Mouse (Mus musculus): ENCODE data around the gene Tigd4. TPM values are rescaled to one million over a fixed set of nuclear protein-coding genes. Genes with fewer than 3 reads are reported as not detected.
A peak's percentile ranks its signal among the peaks of the same experiment; 100 is the strongest.

Tigd4 gene
- polyA plus RNA-seq, 1 experiment: not detected

DNA sequence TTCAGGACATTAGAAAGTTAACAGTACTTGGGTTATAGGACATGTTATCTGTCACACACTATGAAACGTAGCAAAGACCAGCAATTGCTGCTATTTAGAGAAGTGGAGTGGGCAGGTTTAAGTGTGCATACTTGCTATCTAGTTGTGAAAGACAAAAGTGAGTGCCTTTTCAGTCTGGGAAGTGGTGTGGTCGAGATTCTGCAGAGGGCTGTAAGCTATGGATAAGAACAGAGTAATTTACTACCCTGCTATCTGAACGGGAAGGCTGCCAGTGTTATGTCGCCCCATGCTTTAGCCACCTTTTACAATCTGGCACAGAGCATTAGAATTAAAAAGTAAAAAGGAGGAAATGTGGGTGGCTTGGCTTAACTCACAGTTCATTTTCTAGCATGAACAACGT, 6.6 kb upstream of the Tigd4 start:
- Histone ChIP-seq H3K27me3 (ENCODE audit: control insufficient read depth, insufficient read depth, low read length) (no peaks in the 10 kb centered on the region), H3K4me1 (ENCODE audit: control insufficient read depth, insufficient read depth, insufficient read length) (no peaks in the 10 kb centered on the region; the same call in 1 of the 2 replicates), H3K36me3 (ENCODE audit: control insufficient read depth, insufficient read depth, low read length) (no peaks in the 10 kb centered on the region), H3K4me3 (ENCODE audit: extremely low read depth, insufficient read depth, insufficient read length) (no peak overlapping the region), H3K27ac (ENCODE audit: insufficient read depth, low read length) (no peak overlapping the region)
- 34% methylated on average over 5 of the region's 5 CpGs for WGBS
- TF ChIP-seq POLR2A (IDR thresholded peaks at IDR 0.05; ENCODE audit: low read depth, low read length): no peak
- no peak for TF ChIP-seq CTCF (IDR thresholded peaks at IDR 0.05; ENCODE audit: extremely low read depth, insufficient read depth, insufficient read length, insufficient replicate concordance)
- DNase-seq (ENCODE audit: low read depth in 1 of 2, low spot score in 2 of 2): no peak

DNA sequence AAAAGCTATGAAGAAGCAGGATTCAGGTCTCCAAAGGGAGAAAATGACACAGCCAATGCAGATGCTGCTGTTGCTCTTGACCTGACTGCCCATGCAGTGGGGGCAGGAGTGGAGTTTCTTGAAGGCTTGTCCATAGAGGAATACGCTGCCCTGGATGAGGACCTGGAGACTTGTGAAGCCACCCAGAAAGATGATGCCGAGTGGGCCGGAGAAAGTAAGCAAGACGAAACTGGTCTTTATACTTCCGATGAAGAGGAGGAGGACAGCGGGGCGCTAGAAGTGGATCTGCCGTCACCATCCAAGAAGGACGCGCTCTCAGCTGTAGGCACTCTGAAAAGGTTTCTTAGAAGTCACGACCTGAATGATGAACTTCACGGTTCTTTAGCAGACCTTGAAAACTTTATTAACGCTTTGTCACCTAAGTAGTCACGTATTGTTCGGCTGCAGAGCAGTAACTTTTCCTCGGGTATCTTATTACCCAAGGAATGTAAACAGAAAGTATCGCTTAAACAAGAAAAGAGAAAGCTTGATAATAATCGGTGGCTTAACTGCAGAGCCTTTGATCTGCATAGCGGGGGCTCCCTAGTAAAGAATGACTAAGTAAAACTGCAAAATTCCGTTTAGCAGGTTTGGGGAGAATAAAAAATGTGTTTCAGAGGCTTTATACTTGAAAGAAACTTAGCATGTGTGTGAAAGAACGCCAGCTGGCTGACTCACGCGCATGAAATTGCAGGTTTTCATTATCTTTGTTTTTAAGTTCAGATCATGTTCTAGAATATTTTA, 1.7 kb downstream of the Tigd4 start:
- TF ChIP-seq CTCF (IDR thresholded peaks at IDR 0.05; ENCODE audit: extremely low read depth, insufficient read depth, insufficient read length, insufficient replicate concordance) (no peak), POLR2A (IDR thresholded peaks at IDR 0.05; ENCODE audit: low read depth, low read length) (no peak)
- Histone ChIP-seq H3K36me3 (ENCODE audit: control insufficient read depth, insufficient read depth, low read length) (no peaks in the 10 kb centered on the region), H3K27ac (ENCODE audit: insufficient read depth, low read length) (no peak overlapping the region), H3K4me1 (ENCODE audit: control insufficient read depth, insufficient read depth, insufficient read length) (peaks cover 2% of the 10 kb centered on the region; the same call in 1 of the 2 replicates), H3K27me3 (ENCODE audit: control insufficient read depth, insufficient read depth, low read length) (peaks cover 5% of the 10 kb centered on the region; the same call in 1 of the 2 replicates), H3K4me3 (ENCODE audit: extremely low read depth, insufficient read depth, insufficient read length) (peak overlapping the region; percentile 46)
- 9% methylated on average over 23 of the region's 23 CpGs for WGBS
- no peak for DNase-seq (ENCODE audit: low read depth in 1 of 2, low spot score in 2 of 2)

DNA sequence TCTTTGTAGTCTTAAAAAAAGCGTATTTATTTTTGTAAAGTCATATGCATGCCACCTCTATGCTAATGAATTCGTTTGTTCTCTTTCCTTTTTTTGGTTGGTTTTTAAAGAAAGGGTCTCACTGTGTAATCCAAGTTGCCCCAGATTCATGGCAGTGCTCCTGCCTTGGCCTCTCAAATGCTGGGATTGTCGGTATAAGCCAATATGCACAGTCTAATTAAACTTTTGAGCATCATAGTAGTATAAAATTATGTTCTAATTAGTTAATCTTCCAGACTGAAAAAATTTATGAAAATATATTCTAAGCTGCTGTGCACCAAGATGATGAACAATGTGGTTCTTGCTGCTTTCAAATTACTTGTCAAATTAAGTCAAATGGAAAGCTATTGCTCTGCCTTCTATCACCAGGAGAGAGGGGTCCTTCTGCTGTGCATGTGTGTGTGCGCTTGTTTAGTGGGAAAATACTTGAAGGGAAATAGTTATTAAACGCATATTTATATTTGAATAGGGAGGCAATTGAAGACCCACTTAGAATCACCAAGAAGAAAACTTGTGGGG, 2.4 kb downstream of the Tigd4 start:
- H3K27ac ChIP-seq (ENCODE audit: insufficient read depth, low read length): no peak overlapping the region
- H3K36me3 ChIP-seq (ENCODE audit: control insufficient read depth, insufficient read depth, low read length): no peaks in the 10 kb centered on the region
- H3K27me3 ChIP-seq (ENCODE audit: control insufficient read depth, insufficient read depth, low read length): peaks cover 5% of the 10 kb centered on the region; the same call in 1 of the 2 replicates
- WGBS: 50% methylated on average over 5 of the region's 5 CpGs
- TF ChIP-seq POLR2A (IDR thresholded peaks at IDR 0.05; ENCODE audit: low read depth, low read length) (no peak), CTCF (IDR thresholded peaks at IDR 0.05; ENCODE audit: extremely low read depth, insufficient read depth, insufficient read length, insufficient replicate concordance) (no peak)
- H3K4me1 ChIP-seq (ENCODE audit: control insufficient read depth, insufficient read depth, insufficient read length): peaks cover 2% of the 10 kb centered on the region; the same call in 1 of the 2 replicates
- no peak for DNase-seq (ENCODE audit: low read depth in 1 of 2, low spot score in 2 of 2)
- H3K4me3 ChIP-seq (ENCODE audit: extremely low read depth, insufficient read depth, insufficient read length): no peak overlapping the region

DNA sequence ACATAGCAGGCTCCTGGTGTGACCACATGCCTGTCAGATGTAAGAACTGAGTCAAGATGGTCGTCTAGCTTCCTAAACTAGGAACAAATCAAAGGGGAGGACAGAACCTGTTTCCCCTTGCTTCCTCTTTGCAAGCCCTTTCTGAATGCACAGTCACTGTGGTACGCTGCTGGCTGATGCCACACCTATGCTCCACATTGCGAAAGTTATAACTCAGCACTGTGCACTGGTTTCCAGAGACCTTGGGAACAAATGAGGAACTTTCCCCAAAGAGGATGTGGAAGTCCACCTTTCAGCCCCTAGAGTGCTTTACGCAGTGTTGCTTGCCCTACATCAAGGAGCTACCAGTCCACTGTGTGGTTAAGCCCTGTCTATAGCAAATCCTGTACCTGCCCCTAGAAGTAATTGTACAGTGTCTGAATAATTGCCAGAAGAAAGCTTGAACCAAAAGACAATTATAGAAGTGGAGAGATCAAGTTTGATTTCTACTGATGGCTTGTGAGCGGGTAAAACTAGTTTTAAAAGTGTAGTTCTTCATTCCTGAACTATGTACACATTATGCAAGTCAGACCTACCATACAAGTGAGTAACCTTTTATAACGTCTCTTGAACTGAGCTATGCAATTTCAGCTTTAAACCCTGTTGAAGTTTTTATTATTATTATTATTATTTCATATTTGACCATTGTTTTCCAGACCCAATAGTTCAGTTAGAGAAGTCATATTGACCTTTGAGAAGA, 4.8 kb downstream of the Tigd4 start:
- H3K27me3 ChIP-seq (ENCODE audit: control insufficient read depth, insufficient read depth, low read length): peaks cover 5% of the 10 kb centered on the region; the same call in 1 of the 2 replicates
- 49% methylated on average over 6 of the region's 6 CpGs for WGBS
- H3K36me3 ChIP-seq (ENCODE audit: control insufficient read depth, insufficient read depth, low read length): no peaks in the 10 kb centered on the region
- H3K4me3 ChIP-seq (ENCODE audit: extremely low read depth, insufficient read depth, insufficient read length): no peak overlapping the region
- no peak for TF ChIP-seq CTCF (IDR thresholded peaks at IDR 0.05; ENCODE audit: extremely low read depth, insufficient read depth, insufficient read length, insufficient replicate concordance)
- TF ChIP-seq POLR2A (IDR thresholded peaks at IDR 0.05; ENCODE audit: low read depth, low read length): no peak
- no peak overlapping the region for H3K27ac ChIP-seq (ENCODE audit: insufficient read depth, low read length)
- H3K4me1 ChIP-seq (ENCODE audit: control insufficient read depth, insufficient read depth, insufficient read length): peaks cover 2% of the 10 kb centered on the region; the same call in 1 of the 2 replicates
- no peak for DNase-seq (ENCODE audit: low read depth in 1 of 2, low spot score in 2 of 2)

DNA sequence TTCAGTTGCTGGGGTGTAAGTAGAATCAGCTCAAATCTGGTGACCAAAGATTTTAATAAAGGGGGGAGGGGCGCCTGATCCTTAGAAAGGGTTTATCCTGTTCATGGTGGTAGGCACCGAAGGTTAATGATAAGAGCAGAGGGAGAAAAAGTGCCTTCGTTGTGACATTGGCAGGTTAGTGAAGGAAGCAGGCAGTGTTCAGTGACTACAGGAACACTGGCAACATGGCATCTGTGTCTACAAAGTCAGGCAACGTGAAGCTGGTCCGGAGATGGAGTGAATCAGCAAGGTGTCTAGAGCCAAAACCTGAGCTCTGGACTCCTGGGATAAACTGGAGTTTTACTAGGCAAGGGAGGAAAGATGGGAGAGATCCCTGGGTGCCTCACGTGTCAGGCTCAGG, 5.4 kb downstream of the Tigd4 start:
- H3K27ac ChIP-seq (ENCODE audit: insufficient read depth, low read length): no peak overlapping the region
- H3K27me3 ChIP-seq (ENCODE audit: control insufficient read depth, insufficient read depth, low read length): peaks cover 5% of the 10 kb centered on the region; the same call in 1 of the 2 replicates
- no peak overlapping the region for H3K4me3 ChIP-seq (ENCODE audit: extremely low read depth, insufficient read depth, insufficient read length)
- TF ChIP-seq CTCF (IDR thresholded peaks at IDR 0.05; ENCODE audit: extremely low read depth, insufficient read depth, insufficient read length, insufficient replicate concordance) (no peak), POLR2A (IDR thresholded peaks at IDR 0.05; ENCODE audit: low read depth, low read length) (no peak)
- 92% methylated on average over 6 of the region's 6 CpGs for whole genome bisulfite sequencing
- no peaks in the 10 kb centered on the region for H3K36me3 ChIP-seq (ENCODE audit: control insufficient read depth, insufficient read depth, low read length)
- H3K4me1 ChIP-seq (ENCODE audit: control insufficient read depth, insufficient read depth, insufficient read length): peaks cover 2% of the 10 kb centered on the region; the same call in 1 of the 2 replicates
- no peak for DNase-seq (ENCODE audit: low read depth in 1 of 2, low spot score in 2 of 2)

DNA sequence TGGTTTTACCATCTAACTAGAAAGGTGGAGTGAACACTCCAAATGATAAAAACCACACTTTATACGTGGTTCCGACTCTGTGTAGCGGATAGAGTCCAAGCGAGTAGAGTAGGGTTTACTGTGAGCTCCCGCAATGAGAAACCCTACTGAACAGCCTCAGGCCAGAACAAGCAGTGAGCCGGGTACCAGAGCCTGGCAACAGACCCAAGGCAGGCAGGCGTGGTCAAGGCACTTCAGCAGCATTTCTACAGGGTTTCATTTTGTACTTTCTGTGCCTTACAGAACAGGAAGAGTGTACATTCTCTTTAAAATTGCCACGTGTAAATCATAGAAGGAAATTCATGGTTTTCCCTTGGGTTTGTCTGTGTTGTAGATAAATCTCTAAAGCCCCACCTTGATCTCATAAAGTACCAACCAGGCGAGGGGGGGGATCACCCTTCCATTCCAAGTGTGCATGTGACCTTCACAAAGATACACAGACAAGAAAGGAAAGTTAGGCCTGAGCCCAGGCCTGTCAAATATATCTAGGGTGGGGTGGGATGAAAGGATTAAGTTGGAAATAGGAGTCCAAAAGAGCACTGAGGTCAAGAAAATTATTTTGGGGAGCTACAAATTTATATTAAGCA, 8.6 kb downstream of the Tigd4 start:
- H3K27ac ChIP-seq (ENCODE audit: insufficient read depth, low read length): no peak overlapping the region
- no peak overlapping the region for H3K4me3 ChIP-seq (ENCODE audit: extremely low read depth, insufficient read depth, insufficient read length)
- WGBS: 63% methylated on average over 9 of the region's 9 CpGs
- H3K36me3 ChIP-seq (ENCODE audit: control insufficient read depth, insufficient read depth, low read length): no peaks in the 10 kb centered on the region
- no peaks in the 10 kb centered on the region for H3K27me3 ChIP-seq (ENCODE audit: control insufficient read depth, insufficient read depth, low read length)
- TF ChIP-seq CTCF (IDR thresholded peaks at IDR 0.05; ENCODE audit: extremely low read depth, insufficient read depth, insufficient read length, insufficient replicate concordance): no peak
- no peak for TF ChIP-seq POLR2A (IDR thresholded peaks at IDR 0.05; ENCODE audit: low read depth, low read length)
- no peak for DNase-seq (ENCODE audit: low read depth in 1 of 2, low spot score in 2 of 2)
- H3K4me1 ChIP-seq (ENCODE audit: control insufficient read depth, insufficient read depth, insufficient read length): no peaks in the 10 kb centered on the region

Measured in spleen, adult 2 months (tissue).